Mouse (Mus musculus) forebrain, postnatal 0 days (tissue): ENCODE results near the gene Anks1. TPM values are rescaled to one million over a fixed set of nuclear protein-coding genes. Genes with fewer than 3 reads are reported as not detected.
"Not testable (repeated sequence)": the region's sequence is repeated elsewhere in the genome, so short reads cannot be mapped to it uniquely, and the experiment has no call there.

Source experiments
- ATAC-seq: fragments of 200-750 bp; cut with Nextera tagmentation; 2 replicates; pipeline ENCODE4 v1.8.0; 2017; ENCODE audit warnings: mild to moderate bottlenecking, moderate library complexity
- DNase-seq: peaks from one replicate; pipeline ENCODE4 v3.0.0-alpha.2; 2015
- H3K27ac ChIP-seq: fragments of 300-500 bp; sonication (generic); 2 replicates; pipeline ENCODE4 v1.5.1; 2014; ENCODE audit warnings: low read depth, mild to moderate bottlenecking, antibody characterized with exemption, low read length, moderate library complexity, mixed read lengths
- H3K27me3 ChIP-seq: fragments of 300-500 bp; sonication (generic); 2 replicates; pipeline ENCODE4 v1.6.1; 2014; ENCODE audit warnings: mild to moderate bottlenecking, low read length, mixed read lengths; ENCODE audit not compliant: insufficient read depth
- H3K36me3 ChIP-seq: fragments of 300-500 bp; sonication (generic); 2 replicates; pipeline ENCODE4 v1.6.1; 2014; ENCODE audit warnings: mild to moderate bottlenecking, moderate library complexity; ENCODE audit not compliant: insufficient read depth
- H3K4me1 ChIP-seq: fragments of 300-500 bp; sonication (generic); 2 replicates; pipeline ENCODE4 v1.6.1; 2014; ENCODE audit warnings: antibody characterized with exemption; ENCODE audit not compliant: insufficient read depth
- H3K4me2 ChIP-seq: fragments of 300-500 bp; sonication (generic); 2 replicates; pipeline ENCODE4 v1.6.1; 2014; ENCODE audit warnings: low read depth, mild to moderate bottlenecking, moderate library complexity
- H3K4me3 ChIP-seq: fragments of 300-500 bp; sonication (generic); 2 replicates; pipeline ENCODE4 v1.5.1; 2014; ENCODE audit warnings: low read depth, low read length, mixed read lengths
- H3K9ac ChIP-seq: fragments of 300-500 bp; sonication (generic); 2 replicates; pipeline ENCODE4 v1.6.1; 2014; ENCODE audit warnings: mild to moderate bottlenecking
- H3K9me3 ChIP-seq: fragments of 300-500 bp; sonication (generic); 2 replicates; pipeline ENCODE4 v1.6.1; 2016; ENCODE audit warnings: low read length
- CTCF ChIP-seq: sonication (generic); IDR thresholded peaks from 2 replicates; pipeline ENCODE4 v1.5.1; 2016; ENCODE audit warnings: antibody characterized with exemption, control low read depth, low read depth
- WGBS: fragments of 180-500 bp; shearing (Covaris S2); extraction: QIAGEN DNeasy Blood & Tissue Kit; methylation state at CpG from one replicate; pipeline ENCODE4 v1.1.7; 2014; 5-methylcytosine and 5-hydroxymethylcytosine counted together
- polyA plus RNA-seq: library from polyadenylated mRNA; unstranded; fragments of >200 nt; fragmentation: Nextera tagmentation; extraction: Ambion mirVana; gene quantifications from 2 replicates; pipeline ENCODE4 v1.2.1, GENCODE M21; 2015
- total RNA-seq: library from RNA; depleted of rRNA; stranded (reverse); fragments of >200 nt; gene quantifications from 2 replicates; pipeline ENCODE4 v1.2.3, GENCODE M21; 2014

Anks1 gene
- total and polyA plus RNA-seq, 2 experiments from 2014 or later = 21.1 to 67.4 TPM

GRCm38 (mm10) chr17:27970305-27970704 is 61.2 kb downstream of the Anks1 start:
- H3K4me1 ChIP-seq = 0 out of 2 replicates have a peak, but pooled peaks cover 6% of the 10 kb centered on the region
- no peak overlapping the region for H3K4me3 ChIP-seq
- no peaks in the 10 kb centered on the region; the same call in 1 of the 2 replicates for H3K36me3 ChIP-seq
- no peak for TF ChIP-seq CTCF
- H3K9me3 ChIP-seq = no peaks in the 10 kb centered on the region
- H3K27ac ChIP-seq = no peak overlapping the region
- ATAC-seq (no peak), DNase-seq (no peak)
- H3K4me2 ChIP-seq = no peak overlapping the region
- 81% methylated on average over 5 of the region's 5 CpGs for WGBS
- H3K27me3 ChIP-seq = no peaks in the 10 kb centered on the region
- H3K9ac ChIP-seq = no peak overlapping the region

- peaks cover 6% of the 10 kb centered on the region; the same call in 1 of the 2 replicates for H3K36me3 ChIP-seq
- no peak overlapping the region for H3K4me2 ChIP-seq
- H3K9ac ChIP-seq = no peak overlapping the region
- DNase-seq (peak; percentile 90), ATAC-seq (peak; percentile 54)
- H3K4me3 ChIP-seq = no peak overlapping the region
- 0 out of 2 replicates have a peak, but pooled peaks cover 6% of the 10 kb centered on the region for H3K4me1 ChIP-seq
- H3K9me3 ChIP-seq = no peaks in the 10 kb centered on the region
- H3K27me3 ChIP-seq = no peaks in the 10 kb centered on the region
- TF ChIP-seq CTCF = no peak
- 0 out of 2 replicates have a peak overlapping the region, but pooled peaks have one; percentile 29 for H3K27ac ChIP-seq
- 70% methylated on average over 9 of the region's 9 CpGs for WGBS
Measured at GRCm38 (mm10) chr17:27971496-27971895, 62.4 kb downstream of the Anks1 start.

- Histone ChIP-seq H3K27ac (no peak overlapping the region), H3K4me2 (no peak overlapping the region), H3K4me1 (0 out of 2 replicates have a peak, but pooled peaks cover 6% of the 10 kb centered on the region), H3K9ac (no peak overlapping the region), H3K9me3 (no peaks in the 10 kb centered on the region), H3K27me3 (no peaks in the 10 kb centered on the region), H3K36me3 (peaks cover 22% of the 10 kb centered on the region), H3K4me3 (no peak overlapping the region)
- 81% methylated on average over 4 of the region's 4 CpGs for WGBS
- DNase-seq = no peak
- TF ChIP-seq CTCF = no peak
- no peak for ATAC-seq
Measured at GRCm38 (mm10) chr17:27973337-27973736, 64.2 kb downstream of the Anks1 start.

- Histone ChIP-seq H3K4me1 (0 out of 2 replicates have a peak, but pooled peaks cover 6% of the 10 kb centered on the region), H3K27ac (no peak overlapping the region), H3K36me3 (peaks cover 34% of the 10 kb centered on the region), H3K27me3 (no peaks in the 10 kb centered on the region), H3K9ac (no peak overlapping the region), H3K4me3 (no peak overlapping the region), H3K9me3 (no peaks in the 10 kb centered on the region), H3K4me2 (no peak overlapping the region)
- no peak for DNase-seq
- TF ChIP-seq CTCF = no peak
- 96% methylated on average over 14 of the region's 14 CpGs for WGBS
- no peak for ATAC-seq
Measured at GRCm38 (mm10) chr17:27976266-27976665, 67.2 kb downstream of the Anks1 start.

- Histone ChIP-seq H3K9me3 (no peaks in the 10 kb centered on the region), H3K27ac (no peak overlapping the region), H3K9ac (no peak overlapping the region), H3K4me2 (no peak overlapping the region), H3K4me1 (0 out of 2 replicates have a peak, but pooled peaks cover 3% of the 10 kb centered on the region), H3K4me3 (no peak overlapping the region), H3K36me3 (peaks cover 34% of the 10 kb centered on the region), H3K27me3 (no peaks in the 10 kb centered on the region)
- ATAC-seq = 0 out of 2 replicates have a peak, but pooled peaks have one; percentile 32
- WGBS = 88% methylated on average over 3 of the region's 3 CpGs
- no peak for DNase-seq
- no peak for TF ChIP-seq CTCF
Measured at GRCm38 (mm10) chr17:27977008-27977636, 68.0 kb downstream of the Anks1 start.

- no peak for DNase-seq
- TF ChIP-seq CTCF = no peak
- Histone ChIP-seq H3K9me3 (no peaks in the 10 kb centered on the region), H3K36me3 (peaks cover 40% of the 10 kb centered on the region), H3K27ac (no peak overlapping the region), H3K9ac (no peak overlapping the region), H3K4me3 (no peak overlapping the region), H3K4me2 (no peak overlapping the region), H3K4me1 (no peaks in the 10 kb centered on the region), H3K27me3 (no peaks in the 10 kb centered on the region)
- no peak for ATAC-seq
- 98% methylated on average over 3 of the region's 3 CpGs for WGBS
Measured at GRCm38 (mm10) chr17:27980391-27980955, 71.4 kb downstream of the Anks1 start.

DNA sequence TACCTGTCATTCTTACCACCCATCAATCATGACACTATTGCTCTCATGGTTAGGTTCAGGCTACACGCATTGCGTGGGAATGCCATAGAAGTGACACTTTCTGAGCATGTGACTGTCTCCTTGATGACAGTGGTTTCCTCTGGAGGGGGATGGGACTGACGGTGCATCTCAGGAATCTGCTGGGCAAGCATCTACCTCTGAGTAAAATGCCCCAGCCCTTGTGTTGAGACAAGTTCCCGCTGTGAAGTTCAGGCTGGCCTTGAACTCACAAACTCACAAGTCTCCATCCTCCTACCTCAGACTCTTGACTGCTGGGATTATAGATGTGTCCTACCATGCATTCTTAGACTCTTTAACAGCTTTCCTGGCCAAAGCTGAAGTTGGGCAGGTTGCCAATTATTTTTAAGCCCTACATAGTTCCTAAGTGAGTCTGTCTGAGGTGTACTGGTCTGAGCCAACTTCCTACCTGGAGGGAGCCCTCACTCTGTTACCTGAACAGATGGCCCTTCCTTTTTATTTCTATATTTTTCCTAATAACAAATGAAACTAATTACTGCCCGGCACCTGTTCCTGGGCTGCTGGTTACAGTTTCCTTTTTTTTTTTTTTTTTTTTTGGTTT is 72.5 kb downstream of the Anks1 start:
- H3K9me3 ChIP-seq = no peaks in the 10 kb centered on the region
- peaks cover 42% of the 10 kb centered on the region for H3K36me3 ChIP-seq
- 91% methylated on average over 5 of the region's 5 CpGs for WGBS
- no peaks in the 10 kb centered on the region for H3K27me3 ChIP-seq
- no peak for ATAC-seq
- H3K4me3 ChIP-seq = no peak overlapping the region
- TF ChIP-seq CTCF = no peak
- no peak overlapping the region for H3K9ac ChIP-seq
- no peak overlapping the region for H3K4me2 ChIP-seq
- no peaks in the 10 kb centered on the region for H3K4me1 ChIP-seq
- no peak for DNase-seq
- H3K27ac ChIP-seq = no peak overlapping the region

GRCm38 (mm10) chr17:27982070-27982457 is 73.0 kb downstream of the Anks1 start:
- 94% methylated on average over 13 of the region's 14 CpGs for WGBS
- H3K4me1 ChIP-seq, H3K9ac ChIP-seq, H3K27ac ChIP-seq, H3K4me2 ChIP-seq, ATAC-seq, DNase-seq, H3K9me3 ChIP-seq, H3K27me3 ChIP-seq, H3K4me3 ChIP-seq: not testable (repeated sequence)
- H3K36me3 ChIP-seq = peaks cover 44% of the 10 kb centered on the region
